Mouse (Mus musculus) A20 (cell line): ENCODE data around the gene Ifrd2.

Experiments
- DNase-seq: peaks from one replicate; pipeline ENCODE4 v3.0.0-alpha.2; 2011; ENCODE audit warnings: low read depth, low spot score

Gene Ifrd2

GRCm38 (mm10) chr9:107619546-107619879, 32.1 kb downstream of the Ifrd2 start:
- no peak for DNase-seq

- DNase-seq, result no peak
These were observed 33.5 kb downstream of the Ifrd2 start for GRCm38 (mm10) chr9:107620954-107621353.

GRCm38 (mm10) chr9:107624539-107624938, 37.1 kb downstream of the Ifrd2 start:
- DNase-seq, result no peak

GRCm38 (mm10) chr9:107624951-107625350, 37.5 kb downstream of the Ifrd2 start:
- DNase-seq, result no peak

GRCm38 (mm10) chr9:107625351-107626128, 38.1 kb downstream of the Ifrd2 start:
- DNase-seq, result no peak

- no peak for DNase-seq
These were observed 38.9 kb downstream of the Ifrd2 start for GRCm38 (mm10) chr9:107626158-107626843.

- DNase-seq, result peak; percentile 69
These were observed 39.4 kb downstream of the Ifrd2 start for GRCm38 (mm10) chr9:107626844-107627277.

- no peak for DNase-seq
These were observed 40.2 kb downstream of the Ifrd2 start for GRCm38 (mm10) chr9:107627387-107628255.

- DNase-seq, result peak; percentile 89
These were observed 41.4 kb downstream of the Ifrd2 start for GRCm38 (mm10) chr9:107628721-107629410.

GRCm38 (mm10) chr9:107629411-107629730, 41.9 kb downstream of the Ifrd2 start:
- no peak for DNase-seq

- peak; percentile 26 for DNase-seq
These were observed 42.5 kb downstream of the Ifrd2 start for GRCm38 (mm10) chr9:107629901-107630425.

- peak; percentile 29 for DNase-seq
These were observed 43.1 kb downstream of the Ifrd2 start for GRCm38 (mm10) chr9:107630576-107630975.

GRCm38 (mm10) chr9:107631311-107631826, 43.9 kb downstream of the Ifrd2 start:
- DNase-seq, result no peak

GRCm38 (mm10) chr9:107631861-107632260, 44.4 kb downstream of the Ifrd2 start:
- DNase-seq, result no peak

- DNase-seq, result no peak
These were observed 45.0 kb downstream of the Ifrd2 start for GRCm38 (mm10) chr9:107632478-107632877.

- peak; percentile 91 for DNase-seq
These were observed 45.7 kb downstream of the Ifrd2 start for GRCm38 (mm10) chr9:107633091-107633660.

- peak; percentile 77 for DNase-seq
These were observed 46.4 kb downstream of the Ifrd2 start for GRCm38 (mm10) chr9:107633661-107634405.

GRCm38 (mm10) chr9:107634406-107635278, 47.2 kb downstream of the Ifrd2 start:
- no peak for DNase-seq
